Mouse (Mus musculus) CH12.LX (cell line): ENCODE measurements around the gene Lsg1.

ENCODE experiments used
- CHD2 ChIP-seq: IDR thresholded peaks from 2 replicates; pipeline ENCODE4 v1.6.1; 2011; ENCODE audit warnings: low read length, improper control_type of control experiment
- CTCF ChIP-seq, 2 experiments: IDR thresholded peaks in 1 of 2; conservative IDR thresholded peaks in 1 of 2; 2 replicates each; pipeline ENCODE4 v1.5.1; 2011 to 2012; ENCODE audit warnings: low read depth in 2 of 2, low read length in 2 of 2, improper control_type of control experiment in 1 of 2, inconsistent platforms in 1 of 2, mild to moderate bottlenecking in 1 of 2, moderate library complexity in 1 of 2
- EP300 ChIP-seq: IDR thresholded peaks from 2 replicates; pipeline ENCODE4 v1.6.1; 2011; ENCODE audit warnings: low read length, improper control_type of control experiment
- MAX ChIP-seq: IDR thresholded peaks from 2 replicates; pipeline ENCODE4 v1.6.1; 2011; ENCODE audit warnings: low read length, improper control_type of control experiment
- NELFE ChIP-seq: IDR thresholded peaks from 2 replicates; pipeline ENCODE4 v1.6.1; 2011; ENCODE audit warnings: low read depth, low read length, improper control_type of control experiment
- NRF1 ChIP-seq: IDR thresholded peaks from 2 replicates; pipeline ENCODE4 v1.6.1; 2014; ENCODE audit warnings: low read depth, mild to moderate bottlenecking, inconsistent platforms, low read length, improper control_type of control experiment, moderate library complexity
- POLR2A ChIP-seq: IDR thresholded peaks from 2 replicates; pipeline ENCODE4 v1.6.1; 2011; ENCODE audit warnings: low read depth, mild to moderate bottlenecking, improper control_type of control experiment, low read length
- RAD21 ChIP-seq: IDR thresholded peaks from 2 replicates; pipeline ENCODE4 v1.6.1; 2011; ENCODE audit warnings: low read depth, mild to moderate bottlenecking, low read length, improper control_type of control experiment, moderate library complexity
- RCOR1 ChIP-seq: conservative IDR thresholded peaks from 2 replicates; pipeline ENCODE4 v1.6.1; 2012; ENCODE audit warnings: low read depth, mild to moderate bottlenecking, inconsistent platforms, low read length, improper control_type of control experiment

GRCm38 (mm10) chr16:30540107-30541001, 47.0 kb downstream of the Lsg1 start:
- TF ChIP-seq POLR2A (no peak), EP300 (no peak), CHD2 (no peak), NELFE (no peak), RAD21 (no peak), CTCF (conservative IDR thresholded peaks at IDR 0.05 in 1 of 2, IDR thresholded peaks at IDR 0.05 in 1 of 2; ENCODE audit: low read depth in 2 of 2, low read length in 2 of 2) (no peak), MAX (no peak), RCOR1 (no peak), NRF1 (no peak)
